Mouse (Mus musculus) erythroblast, embryonic 14.5 days (primary cell): ENCODE results near the gene Myt1l.

Experiments
- GATA1 ChIP-seq: IDR thresholded peaks from 2 replicates; pipeline ENCODE4 v1.6.1; 2012; ENCODE audit warnings: low read length, inconsistent platforms, mixed read lengths
- TAL1 ChIP-seq: IDR thresholded peaks from 3 replicates; pipeline ENCODE4 v1.6.1; 2012; ENCODE audit warnings: low read length, inconsistent platforms, mixed read lengths

GRCm38 (mm10) chr12:29617746-29618145 is 89.6 kb downstream of the Myt1l start:
- TF ChIP-seq TAL1 (no peak), GATA1 (no peak)
